Mouse (Mus musculus) ES-Bruce4 (cell line): ENCODE results near the gene Foxb1. TPM values are rescaled to one million over a fixed set of nuclear protein-coding genes. Genes with fewer than 3 reads are reported as not detected.

ENCODE experiments used
- H3K27ac ChIP-seq: 2 replicates; pipeline ENCODE4 v1.5.1; 2012; ENCODE audit warnings: low read length, inconsistent platforms; ENCODE audit not compliant: insufficient read depth
- H3K27me3 ChIP-seq: 2 replicates; pipeline ENCODE4 v1.6.1; 2012; ENCODE audit warnings: mild to moderate bottlenecking, low read length, inconsistent platforms; ENCODE audit not compliant: control insufficient read depth, poor library complexity, insufficient read depth, severe bottlenecking
- H3K36me3 ChIP-seq: 2 replicates; pipeline ENCODE4 v1.6.1; 2012; ENCODE audit warnings: inconsistent platforms, mild to moderate bottlenecking, low read length, moderate library complexity; ENCODE audit not compliant: control insufficient read depth, poor library complexity, insufficient read depth, severe bottlenecking
- H3K4me1 ChIP-seq: one replicate; pipeline ENCODE4 v1.8.1; 2011; ENCODE audit warnings: low read length; ENCODE audit not compliant: control insufficient read depth, insufficient read depth
- H3K4me3 ChIP-seq: 2 replicates; pipeline ENCODE4 v1.5.1; 2011; ENCODE audit warnings: low read depth, mild to moderate bottlenecking, low read length
- H3K9ac ChIP-seq: 2 replicates; pipeline ENCODE4 v1.6.1; 2012; ENCODE audit warnings: low read depth, mild to moderate bottlenecking, inconsistent platforms; ENCODE audit not compliant: poor library complexity, severe bottlenecking
- H3K9me3 ChIP-seq: replicated peaks from 2 replicates; pipeline ENCODE4 v1.6.1; 2012; ENCODE audit warnings: mild to moderate bottlenecking, low read length, inconsistent platforms; ENCODE audit not compliant: control insufficient read depth, poor library complexity, insufficient read depth, severe bottlenecking
- CTCF ChIP-seq: IDR thresholded peaks from one replicate; pipeline ENCODE4 v1.8.1; 2011; ENCODE audit warnings: low read depth, low read length
- EP300 ChIP-seq: IDR thresholded peaks from 2 replicates; pipeline ENCODE4 v1.6.1; 2011; ENCODE audit warnings: low read depth, low read length; ENCODE audit not compliant: insufficient read depth
- POLR2A ChIP-seq: IDR thresholded peaks from one replicate; pipeline ENCODE4 v1.8.1; 2011; ENCODE audit warnings: low read length; ENCODE audit not compliant: insufficient read depth
- polyA plus RNA-seq: library from polyadenylated mRNA; stranded (reverse); fragments of >200 nt; gene quantifications from 2 replicates; pipeline ENCODE4 v1.2.4, GENCODE M21; 2011; ENCODE audit warnings: low read depth; ENCODE audit not compliant: missing spikeins, insufficient read depth, insufficient read length

The Foxb1 gene
- polyA plus RNA-seq, 1 experiment: 0.60 TPM

GRCm38 (mm10) chr9:69768136-69768875 is 7.6 kb upstream of the Foxb1 start:
- Histone ChIP-seq H3K9ac (no peak overlapping the region), H3K9me3 (no peaks in the 10 kb centered on the region), H3K36me3 (no peaks in the 10 kb centered on the region), H3K4me1 (no peaks in the 10 kb centered on the region), H3K4me3 (peak overlapping the region; percentile 23; the same call in 1 of the 2 replicates), H3K27ac (no peak overlapping the region), H3K27me3 (peaks cover 41% of the 10 kb centered on the region)
- TF ChIP-seq POLR2A (no peak), EP300 (no peak), CTCF (no peak)

- H3K27ac ChIP-seq: no peak overlapping the region
Measured at GRCm38 (mm10) chr9:69767421-69767820, 6.7 kb upstream of the Foxb1 start.

DNA sequence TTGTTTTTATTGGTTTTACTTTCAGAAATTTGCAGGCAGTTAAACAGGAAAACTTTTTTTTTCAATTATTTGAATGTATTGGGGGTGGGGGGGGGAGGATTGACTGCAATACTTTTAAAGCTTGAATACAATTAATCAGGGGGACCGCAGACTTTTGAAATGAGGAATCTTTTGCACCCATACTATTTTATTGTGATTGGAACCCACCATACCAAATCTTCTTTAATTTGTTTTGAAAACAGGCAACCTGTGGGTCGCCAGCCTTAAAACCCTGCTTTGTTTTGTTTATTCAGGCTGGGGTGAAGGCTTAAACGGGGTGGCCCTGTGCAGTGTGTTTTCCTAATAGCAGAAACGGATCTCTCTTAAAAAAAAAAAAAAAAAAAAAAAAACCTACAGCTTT is 6.2 kb upstream of the Foxb1 start:
- H3K27ac ChIP-seq: no peak overlapping the region
- H3K36me3 ChIP-seq: no peaks in the 10 kb centered on the region
- H3K9ac ChIP-seq: no peak overlapping the region
- peaks cover 41% of the 10 kb centered on the region for H3K27me3 ChIP-seq
- no peaks in the 10 kb centered on the region for H3K4me1 ChIP-seq
- no peak overlapping the region for H3K4me3 ChIP-seq
- no peak for TF ChIP-seq EP300
- no peak for TF ChIP-seq POLR2A
- TF ChIP-seq CTCF: no peak
- no peaks in the 10 kb centered on the region for H3K9me3 ChIP-seq

More at GRCm38 (mm10) chr9:69767421-69767820, 6.7 kb upstream of the Foxb1 start:
- no peak overlapping the region for H3K9ac ChIP-seq
- no peaks in the 10 kb centered on the region for H3K4me1 ChIP-seq
- H3K27me3 ChIP-seq: peaks cover 41% of the 10 kb centered on the region
- no peak for TF ChIP-seq EP300
- no peaks in the 10 kb centered on the region for H3K36me3 ChIP-seq
- peak overlapping the region; percentile 14; the same call in 1 of the 2 replicates for H3K4me3 ChIP-seq
- no peaks in the 10 kb centered on the region for H3K9me3 ChIP-seq

DNA sequence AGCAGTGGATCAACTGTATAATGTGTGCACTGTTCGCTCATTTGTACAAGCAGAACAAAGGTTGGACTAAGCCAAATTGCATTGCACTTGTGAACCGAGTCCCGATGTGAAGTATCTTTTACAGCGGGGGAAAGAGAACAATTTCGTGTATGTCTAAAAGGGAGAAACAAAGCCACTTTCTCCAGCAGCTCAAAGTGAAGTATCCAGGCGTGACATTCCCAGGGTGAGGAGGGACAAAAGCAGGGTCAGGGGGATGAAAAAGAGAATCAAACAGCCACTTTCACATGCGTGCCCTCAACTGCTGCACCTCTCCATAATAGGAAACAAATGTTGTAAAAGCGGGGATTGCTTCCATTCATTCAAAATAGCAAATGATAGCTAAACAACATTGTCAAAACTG is 5.6 kb upstream of the Foxb1 start:
- no peaks in the 10 kb centered on the region for H3K9me3 ChIP-seq
- no peak overlapping the region for H3K9ac ChIP-seq
- H3K27me3 ChIP-seq: peaks cover 44% of the 10 kb centered on the region
- no peak for TF ChIP-seq CTCF
- no peaks in the 10 kb centered on the region for H3K4me1 ChIP-seq
- H3K36me3 ChIP-seq: no peaks in the 10 kb centered on the region
- H3K4me3 ChIP-seq: no peak overlapping the region
- no peak overlapping the region for H3K27ac ChIP-seq

- no peak for TF ChIP-seq EP300
- no peak for TF ChIP-seq CTCF
- TF ChIP-seq POLR2A: no peak
- Histone ChIP-seq H3K4me1 (no peaks in the 10 kb centered on the region), H3K4me3 (no peak overlapping the region), H3K36me3 (no peaks in the 10 kb centered on the region), H3K9me3 (no peaks in the 10 kb centered on the region), H3K27me3 (peaks cover 42% of the 10 kb centered on the region), H3K9ac (no peak overlapping the region), H3K27ac (no peak overlapping the region)
Measured at GRCm38 (mm10) chr9:69765483-69766050, 4.8 kb upstream of the Foxb1 start.

DNA sequence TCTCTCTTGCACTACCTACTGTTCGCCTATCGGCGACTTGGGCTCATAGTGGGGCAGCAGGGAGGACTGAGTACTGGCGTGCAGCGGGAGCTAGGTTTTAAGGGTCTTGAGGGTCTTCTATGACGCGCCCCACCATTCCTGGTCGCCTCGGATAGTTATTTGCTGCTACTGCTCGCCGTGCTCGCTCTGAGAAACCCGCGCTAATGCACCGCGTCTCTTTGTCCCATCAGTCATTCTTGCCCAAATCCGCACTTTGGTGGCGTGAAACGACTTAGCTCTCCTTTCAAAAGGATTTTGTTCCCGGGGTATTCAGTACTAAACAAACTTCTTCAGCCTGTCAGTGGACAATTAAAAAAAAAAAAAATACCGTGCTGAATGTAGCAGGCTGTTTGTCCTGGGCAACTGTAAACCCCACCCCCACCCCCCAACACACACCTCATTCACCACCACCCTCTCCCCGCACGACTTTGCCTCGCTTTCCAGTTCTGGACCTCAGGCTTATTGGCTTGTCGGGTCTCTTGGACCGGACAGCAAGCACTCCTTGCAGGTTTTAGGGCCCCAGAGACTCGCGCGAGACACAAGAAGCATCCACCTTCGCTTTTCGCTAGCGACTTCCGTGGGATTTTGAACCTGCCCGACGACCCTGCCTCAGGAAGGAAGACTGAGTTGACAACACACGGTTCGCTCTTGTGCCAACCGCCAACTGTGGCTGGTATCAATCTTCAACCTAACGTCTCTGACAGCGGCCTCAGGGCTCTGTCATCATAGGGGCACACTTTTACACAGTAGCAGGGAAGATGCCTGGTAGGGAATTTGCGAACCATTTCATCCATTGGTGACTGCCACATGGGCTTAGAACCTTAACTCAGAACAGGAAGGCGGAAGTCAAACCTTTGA is 4.1 kb upstream of the Foxb1 start:
- H3K4me1 ChIP-seq: no peaks in the 10 kb centered on the region
- H3K9ac ChIP-seq: no peak overlapping the region
- H3K4me3 ChIP-seq: peak overlapping the region; percentile 6; the same call in 1 of the 2 replicates
- peaks cover 48% of the 10 kb centered on the region for H3K27me3 ChIP-seq
- no peaks in the 10 kb centered on the region for H3K9me3 ChIP-seq
- no peaks in the 10 kb centered on the region for H3K36me3 ChIP-seq
- TF ChIP-seq POLR2A (no peak), EP300 (no peak), CTCF (no peak)
- no peak overlapping the region for H3K27ac ChIP-seq
